Mouse (Mus musculus) ES-CJ7 (cell line): ENCODE measurements around the gene Morn1.
"Not testable (repeated sequence)": the region's sequence is repeated elsewhere in the genome, so short reads cannot be mapped to it uniquely, and the experiment has no call there.

ENCODE experiments used
- DNase-seq: peaks from one replicate; pipeline ENCODE4 v3.0.0; 2011; ENCODE audit warnings: low read depth, low spot score

Morn1 gene

DNA sequence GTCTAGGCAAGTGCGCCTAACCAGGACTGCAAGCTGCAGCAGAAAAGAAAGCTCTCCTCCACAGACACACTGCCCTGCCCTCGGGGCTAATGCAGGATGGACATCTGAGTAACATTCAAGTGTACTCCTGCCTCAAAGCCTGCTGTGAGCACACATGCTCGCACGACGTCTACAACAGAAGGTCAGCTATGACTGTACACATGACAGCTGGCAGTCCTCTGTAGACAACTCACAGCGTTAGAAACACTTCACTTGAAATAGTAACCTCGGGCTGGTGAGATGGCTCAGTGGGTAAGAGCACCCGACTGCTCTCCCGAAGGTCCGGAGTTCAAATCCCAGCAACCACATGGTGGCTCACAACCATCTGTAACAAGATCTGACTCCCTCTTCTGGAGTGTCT lies 7.6 kb upstream of the Morn1 start:
- DNase-seq, result not testable (repeated sequence)

DNA sequence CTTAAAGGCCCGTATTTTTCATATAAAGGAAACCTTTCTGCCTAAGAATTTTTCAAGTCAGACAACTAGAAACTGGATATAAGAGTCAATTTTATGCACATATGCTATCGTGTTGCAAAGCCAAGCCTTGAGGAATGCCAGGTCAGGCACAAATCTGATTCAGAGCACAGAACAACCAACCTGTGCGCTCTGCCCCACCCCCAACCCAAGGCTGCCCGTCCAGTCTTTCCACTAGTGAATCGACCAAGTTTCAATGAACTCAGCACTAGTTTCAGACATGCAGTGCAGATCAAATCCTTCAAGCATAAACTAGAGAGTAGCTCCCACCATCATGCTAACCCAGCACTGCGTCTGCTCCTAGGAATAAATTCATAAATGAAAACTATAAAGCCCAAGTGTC lies 6.7 kb upstream of the Morn1 start:
- DNase-seq, result no peak

DNA sequence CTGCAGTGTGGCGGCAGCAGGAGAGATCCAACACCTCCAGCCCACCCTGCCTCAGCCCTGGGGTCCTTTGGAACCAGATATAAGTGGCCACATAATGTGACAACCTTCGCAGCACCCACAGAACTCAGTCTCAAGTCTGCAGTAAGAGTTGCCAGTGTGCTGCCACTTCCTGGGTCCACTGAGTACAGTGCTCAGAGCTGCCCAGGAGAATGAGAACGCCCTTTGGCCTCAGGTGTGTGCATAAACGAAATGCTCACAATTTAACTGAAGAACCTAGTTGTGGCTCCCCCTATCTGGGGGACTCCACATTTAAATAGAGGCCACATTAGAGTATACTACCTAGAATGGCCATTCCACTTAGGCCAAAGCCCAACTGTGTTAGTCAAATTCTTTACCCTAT lies 2.8 kb upstream of the Morn1 start:
- no peak for DNase-seq

DNA sequence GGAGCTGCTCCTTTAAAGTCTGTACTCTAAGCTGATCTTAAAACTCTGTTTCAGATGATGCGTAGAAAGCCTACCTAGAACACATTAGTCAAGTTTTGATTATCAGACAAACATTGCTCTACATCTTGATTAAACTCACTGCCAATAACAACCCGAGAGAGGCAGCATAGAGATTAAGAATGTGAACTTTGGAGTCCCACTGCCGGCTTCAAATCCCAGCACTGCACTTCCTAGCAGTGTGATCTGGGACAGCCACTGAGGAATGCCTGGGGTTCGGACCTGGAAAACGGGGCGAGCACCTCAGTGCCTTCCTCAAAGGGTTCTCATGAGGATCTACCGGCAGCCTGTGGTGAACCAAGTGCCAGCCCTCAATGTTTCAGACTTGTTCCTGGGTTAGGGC lies 2.0 kb upstream of the Morn1 start:
- no peak for DNase-seq

DNA sequence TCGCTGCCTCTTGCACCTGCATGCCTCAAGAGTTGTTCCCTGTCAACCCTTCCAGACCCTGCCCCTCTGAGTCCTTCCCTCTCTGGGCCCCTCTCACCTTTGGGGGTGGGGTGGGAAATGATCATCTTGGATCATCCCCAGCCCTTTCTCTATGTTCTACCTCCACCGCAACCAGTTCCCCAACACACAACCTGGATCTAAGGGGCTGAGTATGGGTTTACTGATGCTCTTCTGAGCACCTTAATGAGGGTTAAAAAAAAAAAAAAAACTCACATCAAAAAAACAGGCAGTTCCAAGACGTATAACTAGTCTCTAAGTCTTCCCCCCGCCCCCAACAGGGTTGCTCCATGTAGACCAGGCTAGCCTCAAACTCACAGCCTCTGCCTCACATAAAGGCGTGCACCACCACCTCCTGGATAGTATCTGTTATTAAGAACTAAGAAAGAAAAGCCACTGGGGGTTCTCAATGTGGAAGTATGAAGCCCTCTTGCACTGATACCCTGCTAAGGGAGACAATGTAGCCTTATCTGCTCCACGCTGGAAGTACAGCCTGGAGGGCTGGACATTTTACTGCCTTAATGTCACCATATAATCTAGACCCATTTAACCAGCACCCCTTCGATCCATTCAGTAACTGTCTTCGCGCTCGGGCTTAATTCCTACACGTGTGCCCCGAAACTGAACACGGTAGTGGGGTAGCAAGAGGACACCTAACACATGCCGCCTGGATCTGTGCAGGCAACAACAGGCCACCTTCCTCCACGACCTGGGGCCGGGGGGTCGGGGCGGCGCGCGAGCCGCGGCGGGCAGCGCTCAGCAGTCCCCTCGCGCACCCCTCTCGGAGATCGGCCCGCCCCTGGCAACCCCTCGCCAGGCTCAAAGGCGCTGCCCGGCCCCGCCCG lies 920 bp upstream of the Morn1 start:
- no peak for DNase-seq

DNA sequence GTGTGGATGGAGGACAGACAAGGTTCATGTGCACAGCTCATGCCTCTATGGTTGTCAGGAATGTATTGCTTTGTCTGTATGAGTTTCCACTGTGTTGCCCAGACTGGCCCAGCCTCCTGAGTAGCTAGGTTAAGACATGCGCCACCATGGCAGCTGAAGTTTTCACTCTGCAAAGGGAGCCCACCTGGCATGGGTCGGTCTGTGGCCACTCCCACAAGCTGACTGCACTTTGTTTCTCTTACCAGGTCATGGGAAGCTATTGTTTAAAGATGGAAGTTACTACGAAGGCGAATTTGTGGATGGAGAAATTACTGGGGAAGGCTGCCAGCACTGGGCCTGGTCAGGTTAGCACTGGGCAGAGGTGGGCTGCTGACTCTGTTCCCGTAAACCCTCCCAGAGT lies 2.9 kb downstream of the Morn1 start:
- DNase-seq, result no peak

DNA sequence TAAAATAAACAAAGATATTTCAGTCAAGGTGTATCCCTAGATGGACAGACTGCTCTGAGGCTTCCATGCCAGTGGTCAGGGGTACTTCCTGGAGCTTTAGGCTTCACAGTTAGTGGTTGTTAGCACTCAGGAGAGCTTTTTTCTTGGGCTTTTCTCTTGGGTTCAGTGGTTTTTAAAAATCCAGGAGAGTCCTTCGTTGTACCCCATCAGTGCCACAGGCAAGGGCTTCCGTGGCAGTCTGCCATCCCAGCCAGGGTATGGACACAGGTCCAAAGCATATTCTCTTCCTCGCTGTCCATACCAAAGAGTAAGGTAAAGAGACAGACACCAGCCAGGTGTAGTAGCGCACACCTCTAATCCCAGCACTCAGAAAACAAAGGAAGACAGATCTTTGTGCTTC lies 3.8 kb downstream of the Morn1 start:
- DNase-seq, result no peak

DNA sequence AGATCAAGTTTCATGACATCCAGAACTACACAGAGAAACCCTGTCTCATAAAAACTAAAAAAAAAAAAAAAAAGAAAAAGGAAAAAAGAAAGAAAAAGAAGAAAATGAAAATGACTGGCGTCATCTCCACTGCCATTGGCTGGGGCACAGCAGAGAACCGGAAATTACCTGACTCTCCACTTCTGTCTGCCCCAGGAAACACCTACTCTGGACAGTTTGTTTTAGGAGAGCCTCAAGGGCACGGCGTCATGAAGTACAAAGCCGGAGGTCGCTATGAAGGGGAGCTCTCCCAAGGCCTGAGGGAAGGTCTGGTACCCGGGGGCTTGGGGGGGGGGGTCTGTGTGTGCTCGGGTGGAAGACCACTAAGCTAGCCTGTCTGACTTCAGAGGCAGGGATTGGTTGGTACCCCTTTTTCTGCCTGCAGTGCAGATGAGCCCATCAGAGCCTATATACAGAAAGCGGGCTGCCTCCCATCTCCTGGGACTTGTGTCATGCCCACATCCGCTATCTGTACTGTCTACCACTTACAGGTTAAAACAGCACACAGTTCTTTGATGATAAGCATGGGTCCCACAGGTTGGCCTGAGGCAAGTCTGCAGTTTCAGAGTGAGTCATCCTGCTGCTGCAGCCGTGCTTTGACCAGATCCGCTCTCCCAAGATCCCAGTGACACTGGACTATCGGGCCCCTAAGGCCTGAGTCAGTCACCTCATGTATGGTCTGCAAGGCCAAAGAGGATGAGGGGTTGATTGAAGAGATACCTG lies 4.5 kb downstream of the Morn1 start:
- no peak for DNase-seq

DNA sequence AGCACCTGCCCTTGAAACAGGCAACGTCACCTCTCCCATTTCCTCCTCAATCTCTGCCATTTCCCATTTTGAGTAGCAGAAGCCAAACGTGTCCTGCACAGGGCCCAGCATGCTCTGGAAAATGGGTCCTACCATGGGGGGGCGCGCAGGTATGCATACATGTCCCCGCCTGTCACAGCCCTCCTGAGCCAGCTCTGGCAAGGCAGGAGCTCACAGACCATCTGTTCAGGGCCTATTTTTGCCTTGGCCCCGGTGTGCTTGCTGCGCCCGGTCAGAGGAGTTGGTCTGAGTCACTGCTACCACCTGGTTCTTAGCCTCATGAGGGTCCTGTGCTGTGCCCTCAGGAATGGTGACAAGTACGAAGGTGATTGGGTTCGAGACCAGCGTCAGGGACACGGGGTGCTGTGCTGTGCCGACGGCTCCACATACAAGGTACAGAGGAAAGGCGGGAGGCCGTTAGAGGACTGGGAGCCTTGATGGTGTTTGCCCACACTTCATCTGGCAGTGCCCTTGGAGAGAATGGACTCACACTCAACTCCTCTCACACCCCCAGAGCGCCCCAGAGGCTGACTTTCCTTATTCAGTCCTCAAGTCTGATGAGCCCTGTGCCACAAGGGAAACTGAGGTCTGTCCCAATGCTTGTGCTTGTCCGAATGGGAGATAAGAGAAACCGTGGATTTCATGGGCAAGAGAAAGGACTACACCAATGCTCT lies 6.5 kb downstream of the Morn1 start:
- DNase-seq, result no peak

DNA sequence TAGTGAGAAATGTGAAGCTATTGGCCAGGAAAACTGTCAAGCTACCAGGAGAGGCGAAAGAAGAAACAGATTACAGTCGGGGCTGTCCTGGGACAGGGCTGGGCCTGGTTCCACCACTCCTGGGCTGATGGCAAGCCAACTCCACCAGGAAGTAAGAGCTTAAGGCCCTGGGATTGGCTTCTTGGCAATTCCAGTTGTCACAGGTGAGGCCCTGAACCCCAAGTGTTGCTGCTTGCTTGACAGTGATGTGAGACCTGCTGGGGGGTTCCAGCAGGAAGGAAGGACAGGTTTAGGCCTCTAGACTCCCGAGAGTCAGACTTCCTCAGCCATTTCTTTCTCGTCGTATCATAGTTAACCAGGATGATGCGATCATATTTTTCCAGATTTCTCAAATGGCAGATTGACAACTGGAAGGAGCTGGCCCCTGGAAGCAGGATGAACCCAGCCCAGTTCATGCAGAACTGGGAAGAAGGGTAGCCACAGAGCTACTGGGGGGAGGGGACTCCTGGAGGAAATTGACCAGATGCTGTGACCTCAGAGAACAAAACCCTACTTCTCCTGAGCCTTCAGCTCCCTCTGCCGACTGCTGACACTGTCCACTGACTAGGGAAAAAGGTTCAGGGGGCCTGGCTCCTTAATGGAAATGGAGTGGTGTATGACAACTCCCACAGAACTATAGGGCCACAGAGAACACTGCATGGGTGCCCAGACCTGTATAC lies 7.2 kb downstream of the Morn1 start:
- no peak for DNase-seq

DNA sequence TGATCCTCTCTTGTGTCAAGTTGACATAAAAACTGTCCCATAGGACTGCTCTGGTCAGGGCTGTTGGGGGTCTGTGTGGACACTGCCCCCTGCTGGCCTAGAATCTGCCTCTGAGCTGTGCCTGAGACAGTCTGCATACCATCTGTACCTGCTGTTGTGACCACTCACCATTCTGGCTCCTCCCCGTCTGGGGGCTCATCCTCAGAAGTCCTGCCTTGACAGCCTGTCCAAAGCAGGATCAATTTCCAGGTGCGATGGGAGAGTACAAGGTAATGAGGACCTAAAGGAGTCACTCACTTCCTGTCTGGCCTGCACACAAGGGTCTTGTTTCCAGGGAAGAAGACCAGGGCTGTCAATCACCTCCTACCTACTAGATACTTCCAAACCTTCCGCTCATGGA lies 8.2 kb downstream of the Morn1 start:
- peak; percentile 79 for DNase-seq

DNA sequence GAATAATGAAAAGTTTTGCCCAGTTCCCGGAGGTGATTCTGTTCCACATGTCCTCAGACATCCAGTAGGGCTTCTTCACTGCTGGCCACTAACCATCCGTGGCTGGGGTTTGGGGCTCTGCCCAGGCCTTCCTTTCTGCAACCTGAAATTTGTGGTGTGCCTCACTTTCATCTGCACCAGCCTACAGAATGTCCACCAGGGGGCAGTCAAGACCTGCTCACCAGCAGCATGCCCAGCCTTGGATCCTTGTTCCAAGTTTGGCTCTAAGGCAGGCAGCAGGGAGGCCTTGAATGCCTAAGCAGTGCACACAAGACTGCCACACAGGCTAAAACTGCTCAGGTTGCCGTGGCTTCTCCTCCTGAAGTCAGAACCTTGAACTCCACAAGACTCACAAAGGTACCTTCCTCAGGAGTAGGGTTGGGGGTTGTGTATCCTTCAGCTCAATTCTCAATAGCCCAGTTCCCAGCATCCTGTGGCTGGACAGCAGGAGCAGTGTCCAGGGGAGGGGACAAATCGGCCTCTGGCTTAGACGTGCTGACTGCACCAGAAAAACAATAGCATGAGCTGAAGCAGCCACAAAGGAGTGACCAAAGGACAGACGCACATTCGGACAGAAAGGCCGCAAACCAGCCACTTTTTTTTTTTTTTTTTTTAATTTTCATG lies 9.0 kb downstream of the Morn1 start:
- peak; percentile 90 for DNase-seq

DNA sequence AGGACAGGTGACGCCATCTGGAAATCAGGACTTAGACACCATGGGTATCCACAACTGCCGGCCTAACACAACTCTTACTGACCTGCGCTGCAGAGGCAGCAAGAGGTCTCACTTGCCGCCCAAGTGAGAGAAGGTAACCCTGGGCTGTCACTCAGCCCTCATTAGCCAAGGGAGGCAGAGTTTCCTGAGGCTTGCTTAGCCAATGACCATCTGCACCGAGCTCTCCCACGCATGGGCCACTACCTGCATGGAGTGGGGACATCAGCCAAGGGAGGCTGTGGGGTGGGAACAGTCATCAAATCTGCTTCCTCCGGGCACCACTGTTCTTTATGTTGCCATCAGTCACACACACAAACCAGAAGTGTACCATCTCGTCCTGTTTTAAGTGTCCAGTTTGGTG lies 9.6 kb downstream of the Morn1 start:
- no peak for DNase-seq

DNA sequence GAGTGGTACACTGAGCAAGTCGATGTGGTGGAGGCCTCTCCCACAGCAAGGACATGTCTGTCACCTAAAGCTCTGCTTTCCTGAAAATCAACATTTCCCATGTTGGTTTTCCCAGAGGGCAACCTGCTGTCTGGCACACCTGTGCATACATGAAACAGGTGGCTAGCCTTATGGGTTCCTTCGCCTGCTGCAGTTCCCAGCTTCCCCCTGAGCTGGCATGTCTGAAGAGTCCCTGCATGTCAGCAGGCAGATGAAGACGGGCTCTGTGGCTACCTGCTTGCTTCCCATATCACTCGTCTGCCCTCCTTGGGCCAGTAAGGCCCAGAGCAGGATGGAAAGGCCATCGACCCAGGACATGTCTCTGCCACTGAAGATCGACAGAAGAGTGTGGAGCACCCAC lies 11.1 kb downstream of the Morn1 start:
- DNase-seq, result no peak

DNA sequence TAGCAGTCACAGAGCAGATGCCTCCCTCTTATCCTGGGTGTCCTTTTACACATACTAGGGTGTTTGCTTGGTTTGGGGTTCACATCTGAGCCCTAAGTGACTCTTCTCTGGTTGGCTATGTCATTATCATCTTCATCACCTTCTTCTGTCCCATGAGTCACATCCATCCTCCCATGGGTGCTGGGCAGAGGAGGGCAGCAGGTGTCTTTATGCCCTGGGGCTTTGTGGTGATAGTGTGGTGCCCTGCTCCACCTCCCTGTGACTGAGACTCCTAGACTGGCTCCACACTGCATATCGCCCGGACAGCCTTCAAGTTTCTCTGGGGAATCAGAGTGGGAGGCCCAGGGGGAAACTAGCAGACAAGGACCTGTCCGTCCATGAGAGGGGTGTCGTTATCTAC lies 12.2 kb downstream of the Morn1 start:
- no peak for DNase-seq

DNA sequence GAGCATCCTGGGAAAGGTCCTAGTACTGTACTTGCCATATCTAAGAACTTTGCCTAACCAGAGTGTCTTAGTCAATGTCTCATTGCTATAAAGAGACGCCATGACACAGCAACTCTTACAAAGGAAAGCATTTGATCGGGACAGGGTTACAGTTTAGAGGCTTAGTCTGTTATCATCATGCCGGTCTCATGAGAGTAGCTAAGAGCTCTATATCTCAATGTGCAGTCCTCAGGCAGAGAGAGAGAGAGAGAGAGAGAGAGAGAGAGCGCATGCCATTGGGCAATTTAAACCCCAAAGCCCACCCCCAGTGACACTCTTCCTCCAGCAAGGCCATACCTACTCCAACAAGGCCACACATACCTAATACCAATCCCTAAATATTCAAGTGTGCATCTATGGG lies 21.5 kb downstream of the Morn1 start:
- no peak for DNase-seq

DNA sequence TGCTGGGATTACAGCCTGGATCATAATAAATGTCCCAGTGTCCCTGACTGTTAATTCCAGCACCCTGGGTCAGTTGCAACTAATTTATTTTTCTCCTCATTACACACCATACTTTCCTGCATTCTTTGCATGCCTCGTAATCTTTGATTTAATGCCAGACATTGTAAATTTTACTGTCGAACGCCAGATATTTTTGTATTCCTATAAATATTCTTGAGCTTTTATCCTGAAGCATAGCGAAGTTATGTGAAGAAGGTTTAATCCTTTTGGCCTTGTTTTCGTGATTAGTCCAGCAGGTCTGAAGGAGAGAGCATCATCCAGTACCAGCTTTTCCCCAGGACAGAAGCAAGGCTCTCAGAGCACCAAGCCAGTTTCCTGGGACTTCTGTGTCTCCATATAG lies 23.1 kb downstream of the Morn1 start:
- no peak for DNase-seq

DNA sequence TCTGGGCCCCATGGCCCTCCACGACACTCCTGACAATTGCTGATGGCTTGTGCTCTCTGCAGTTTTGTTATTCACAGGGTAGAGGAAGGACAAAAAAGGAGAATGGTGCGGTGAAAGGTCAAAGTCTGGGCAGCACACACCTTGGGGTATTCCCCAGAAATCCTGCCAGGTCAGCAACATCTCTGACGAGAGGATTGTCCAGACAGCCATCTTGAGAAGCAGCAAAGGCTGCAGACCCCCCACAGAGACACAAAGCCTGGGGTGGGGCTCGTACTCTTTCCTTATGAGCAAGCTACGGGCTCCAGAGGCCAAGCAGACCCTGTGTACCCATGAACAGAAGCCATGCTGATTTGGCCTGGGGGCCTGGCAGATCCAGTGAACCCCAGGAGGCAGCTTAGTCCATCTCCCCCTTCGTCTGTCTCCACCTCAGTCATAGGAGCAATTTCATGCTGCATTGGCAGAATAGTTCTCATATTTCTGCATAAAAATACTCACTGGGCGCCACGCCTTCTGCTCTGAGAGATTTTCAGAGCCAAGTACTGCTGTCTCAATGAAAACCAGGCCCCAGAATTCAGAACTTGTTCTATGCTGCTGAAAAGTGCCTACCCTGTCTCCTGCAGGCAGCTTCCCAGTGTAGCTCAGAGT lies 27.5 kb downstream of the Morn1 start:
- peak; percentile 83 for DNase-seq

DNA sequence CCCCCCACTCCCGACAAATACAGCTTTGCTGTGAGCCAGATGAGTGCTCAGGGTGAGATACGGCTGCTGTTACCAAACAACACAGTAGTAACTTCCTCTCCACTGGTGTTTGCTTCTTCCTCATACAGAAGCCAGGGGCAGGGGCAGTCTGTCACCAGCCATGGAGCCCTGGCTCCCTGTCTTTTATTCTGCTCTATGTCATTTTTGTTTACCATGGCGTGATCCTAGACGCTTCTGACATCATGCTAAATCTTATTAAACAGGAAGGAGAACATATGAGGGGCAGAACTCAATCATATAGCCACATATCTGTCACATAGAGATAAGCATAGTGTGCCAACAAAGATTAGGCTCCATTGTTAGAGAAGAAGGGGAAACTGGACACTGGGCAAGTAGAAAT lies 30.2 kb downstream of the Morn1 start:
- no peak for DNase-seq

DNA sequence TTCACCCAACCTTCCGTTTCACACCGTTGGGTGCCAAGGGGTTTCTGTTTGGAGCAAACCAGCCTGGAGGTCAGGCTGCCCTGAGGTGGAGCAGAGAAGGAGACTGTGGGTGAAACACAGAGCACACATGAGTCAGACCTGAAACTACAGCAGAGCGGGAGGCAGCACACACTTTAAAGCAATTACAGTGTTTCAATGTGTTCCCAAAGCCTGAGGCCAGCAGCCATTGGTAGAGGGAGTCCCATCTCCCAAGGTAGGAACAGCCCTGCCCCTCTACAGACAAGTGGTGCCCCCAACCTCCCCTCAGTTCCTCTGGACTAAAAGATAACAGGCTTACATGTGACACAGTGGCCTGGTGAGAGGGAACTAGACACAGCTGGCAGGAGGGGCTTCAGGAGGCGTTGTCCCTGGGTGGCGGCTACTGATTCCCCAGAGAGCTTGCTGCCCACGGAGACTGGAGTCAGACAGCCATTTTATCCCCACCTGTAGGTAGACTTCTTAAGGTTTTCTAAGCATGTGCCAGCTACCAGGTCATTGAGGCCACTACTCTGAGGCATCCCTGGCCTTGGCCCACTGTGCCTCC lies 31.1 kb downstream of the Morn1 start:
- no peak for DNase-seq
